Mouse (Mus musculus) kidney, adult 9 months (tissue): ENCODE data around the gene Nhsl2.
"Not testable (repeated sequence)": the region's sequence is repeated elsewhere in the genome, so short reads cannot be mapped to it uniquely, and the experiment has no call there.

Experiments used
- DNase-seq: peaks from one replicate; pipeline ENCODE4 v3.0.0; 2022

The Nhsl2 gene

DNA sequence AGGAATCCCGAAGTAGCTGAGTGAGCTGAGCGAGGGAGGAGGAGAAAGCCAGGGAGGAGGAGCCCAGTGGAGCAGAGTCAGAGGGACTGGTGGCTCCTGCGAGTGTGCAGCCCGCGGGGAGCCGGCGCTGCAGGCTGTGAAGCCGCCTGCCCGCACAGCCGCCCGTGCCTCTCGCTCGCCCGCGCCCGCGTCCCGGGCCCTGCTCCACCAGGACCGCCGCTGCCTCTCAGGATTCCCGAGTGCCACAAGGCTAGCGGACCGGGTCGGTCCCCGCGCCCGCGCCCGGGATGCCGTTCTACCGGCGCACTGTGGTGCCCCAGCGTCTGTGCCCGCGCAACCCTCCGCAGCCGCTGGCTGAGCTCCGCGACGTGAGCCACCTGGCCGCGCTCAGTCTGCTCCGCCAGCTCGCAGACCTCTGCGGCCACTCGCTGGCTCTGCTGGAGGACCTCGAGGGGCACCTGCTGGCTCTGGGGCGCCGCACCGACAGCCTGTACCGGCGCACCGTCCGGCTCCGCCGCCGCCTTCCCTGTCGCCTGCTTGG is at the start of gene Nhsl2:
Gene Nhsl2, plus strand, starts transcription at position 105 of the 541 bp plus-strand sequence.
- peak; percentile 62 for DNase-seq

DNA sequence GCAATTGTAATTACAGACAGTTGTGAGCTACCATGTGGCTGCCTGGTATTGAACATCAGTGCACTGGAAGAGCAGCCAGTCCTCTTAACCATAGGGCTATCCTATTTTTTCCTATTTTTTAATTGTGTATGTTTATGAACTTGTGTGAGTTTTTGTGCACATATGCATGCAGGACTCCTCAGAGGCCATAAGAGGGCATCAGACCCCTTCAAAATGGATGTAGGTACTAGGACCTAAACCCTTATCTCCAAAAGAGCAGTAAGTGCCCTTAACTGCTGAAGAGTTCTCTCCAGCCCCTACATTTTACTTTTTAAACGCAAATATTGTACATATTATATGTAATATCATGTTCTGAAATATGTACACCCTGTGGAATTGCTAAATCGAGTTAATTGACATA is 43.7 kb upstream of the Nhsl2 start:
- peak; percentile 46 for DNase-seq

DNA sequence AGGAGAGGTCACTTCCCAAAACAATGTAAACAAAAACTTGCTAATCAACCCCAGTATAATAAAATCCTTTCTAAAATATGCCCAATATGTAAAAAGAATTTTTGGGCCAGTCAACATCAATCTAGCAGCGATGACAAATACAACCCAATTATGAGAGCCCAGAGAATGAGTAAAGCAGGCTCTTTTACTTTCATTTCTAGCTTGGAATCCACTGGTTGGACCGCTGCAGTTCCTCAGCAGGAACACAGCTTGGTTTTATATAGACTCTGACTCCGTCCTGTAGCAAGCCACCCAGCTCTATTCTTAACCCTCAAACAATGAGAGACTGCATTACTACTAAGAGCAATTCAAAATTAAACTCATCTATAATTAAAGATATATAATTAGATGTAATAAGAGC is 37.4 kb upstream of the Nhsl2 start:
- DNase-seq, result no peak

DNA sequence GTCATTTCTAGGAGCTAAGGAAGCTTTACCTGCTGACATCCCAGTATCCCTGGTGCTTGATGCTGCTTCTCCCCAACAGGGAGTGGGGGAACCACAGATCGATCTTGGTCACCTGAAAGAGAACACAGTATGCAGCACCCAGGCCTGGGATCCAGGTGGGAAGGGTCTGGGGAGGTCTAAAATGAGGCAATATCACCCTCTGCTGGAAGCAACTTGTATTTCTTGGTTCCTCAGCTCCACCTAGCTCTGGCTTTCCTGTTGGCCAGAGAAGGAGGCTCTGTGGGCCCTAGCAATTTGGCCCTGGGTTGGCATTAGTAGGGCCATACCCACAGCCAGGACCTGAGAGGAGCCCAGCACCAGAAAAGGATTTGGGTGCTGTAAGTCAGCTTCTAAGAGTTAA is 30.0 kb upstream of the Nhsl2 start:
- peak; percentile 23 for DNase-seq

DNA sequence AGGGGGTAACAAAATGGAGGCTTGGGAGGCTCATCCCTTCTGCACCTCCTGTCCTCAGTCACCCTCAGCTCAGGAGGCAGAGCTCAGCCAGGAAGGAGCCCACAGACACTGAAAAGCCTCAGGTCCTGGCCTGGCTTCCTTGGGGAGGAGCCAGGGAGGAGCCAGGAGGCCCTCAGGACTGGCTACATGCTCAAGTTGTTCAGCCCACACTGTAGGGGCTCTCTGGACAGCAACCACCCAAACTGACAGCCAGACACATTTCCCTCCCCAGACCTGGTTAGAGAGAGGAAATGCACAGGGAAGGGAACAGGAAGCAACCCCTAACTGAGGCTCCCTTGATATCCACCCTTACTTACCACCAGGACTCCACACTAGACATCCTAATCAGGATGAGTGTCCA is 29.2 kb upstream of the Nhsl2 start:
- DNase-seq, result not testable (repeated sequence)

DNA sequence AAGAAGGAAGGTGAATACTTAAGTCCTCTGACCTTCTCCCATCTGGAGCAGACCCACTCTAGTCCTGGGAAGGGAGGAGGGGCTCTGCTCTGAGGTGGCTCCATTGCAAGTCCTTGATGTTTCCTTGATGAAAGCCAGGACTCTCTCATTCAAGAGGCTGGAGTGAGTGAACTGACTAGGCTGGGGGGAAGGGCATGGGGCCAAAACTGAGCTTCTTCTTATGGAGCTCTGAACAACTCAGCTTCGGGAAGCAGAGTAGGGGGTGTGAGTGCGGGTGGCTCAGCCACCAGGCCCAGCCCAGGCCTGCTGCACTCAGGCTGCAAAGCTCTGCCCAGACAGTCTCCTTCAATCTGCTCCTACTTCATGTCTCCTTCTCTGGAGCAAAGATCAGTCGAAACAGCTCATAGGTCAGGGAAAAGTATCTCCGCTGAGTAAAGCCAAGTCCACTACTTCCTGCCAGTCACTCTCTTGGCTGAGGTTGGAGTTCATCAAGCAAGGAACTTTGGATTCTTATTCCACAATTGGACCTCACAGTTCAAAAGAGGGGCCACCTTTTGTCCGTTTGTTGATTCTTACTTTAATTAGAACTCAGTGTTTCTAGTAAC is 1.9 kb upstream of the Nhsl2 start:
- DNase-seq, result peak; percentile 75

DNA sequence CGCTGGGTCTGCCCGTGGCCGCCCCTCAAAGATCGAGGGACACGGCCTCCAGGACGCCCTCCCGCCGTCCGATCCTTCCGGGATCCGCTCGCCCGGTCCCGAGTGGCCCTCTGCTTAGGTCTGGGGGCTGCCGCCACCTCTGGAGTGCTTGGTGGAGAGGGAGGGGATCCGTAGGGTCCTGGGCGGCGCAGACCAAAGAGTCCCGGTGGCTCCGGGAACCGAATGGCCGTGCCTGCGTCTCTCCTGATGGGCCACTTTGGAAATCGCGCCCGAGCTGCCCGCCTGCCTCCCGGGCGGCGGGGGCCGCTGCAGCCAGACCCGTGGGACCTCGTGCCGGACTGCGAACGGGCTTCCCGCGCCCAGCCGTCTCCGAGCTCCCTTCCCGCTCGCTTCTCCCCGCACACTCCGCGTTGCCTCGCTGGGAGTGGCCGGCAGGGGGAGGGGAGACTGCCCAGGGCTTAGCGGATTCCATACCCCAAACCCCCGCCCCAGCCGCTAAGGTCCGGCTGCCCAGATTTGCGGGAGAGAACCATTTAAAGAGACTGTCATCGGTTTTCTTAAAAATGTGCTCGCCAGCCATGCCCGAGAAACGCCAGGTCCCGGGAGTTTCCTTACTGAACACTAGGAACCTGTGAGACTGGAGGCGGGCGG is 841 bp downstream of the Nhsl2 start:
- DNase-seq, result no peak

DNA sequence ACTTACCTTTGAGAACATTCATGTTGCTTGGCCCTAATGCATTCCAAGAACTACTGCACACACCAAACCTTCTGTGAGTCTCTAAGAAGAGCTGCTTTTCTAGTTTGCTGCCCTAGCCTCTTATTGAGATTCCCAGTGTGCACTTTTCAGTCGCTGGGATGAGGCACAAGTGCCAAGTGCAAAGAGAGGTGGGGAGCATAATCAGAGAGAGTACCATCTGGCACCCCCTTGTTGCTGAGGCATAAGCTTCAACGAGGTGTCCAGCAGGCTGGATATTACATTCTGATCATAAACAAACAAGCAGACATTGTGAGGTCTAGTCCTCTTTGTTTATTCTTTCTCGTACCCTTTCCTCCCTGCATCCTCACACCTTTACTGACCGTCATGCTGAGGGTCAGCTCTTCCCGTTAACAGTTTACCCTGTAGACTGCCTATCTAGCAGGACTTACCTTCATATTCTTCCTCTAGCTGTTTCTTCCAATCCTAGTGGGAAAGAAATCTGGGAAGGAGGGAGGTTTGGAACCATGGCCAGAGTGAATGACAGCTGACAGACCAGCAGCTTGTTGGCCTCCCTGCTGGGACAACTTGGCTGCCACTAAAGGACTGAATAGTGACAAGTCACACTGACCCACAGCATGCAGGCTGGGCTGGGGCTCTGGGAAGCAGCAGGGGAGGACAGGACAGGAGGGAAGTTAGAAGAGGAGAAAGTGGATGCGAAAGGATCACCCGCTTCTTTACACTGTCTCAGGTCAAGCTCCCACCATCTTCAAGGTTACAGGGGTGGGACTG is 2.6 kb downstream of the Nhsl2 start:
- DNase-seq, result no peak

DNA sequence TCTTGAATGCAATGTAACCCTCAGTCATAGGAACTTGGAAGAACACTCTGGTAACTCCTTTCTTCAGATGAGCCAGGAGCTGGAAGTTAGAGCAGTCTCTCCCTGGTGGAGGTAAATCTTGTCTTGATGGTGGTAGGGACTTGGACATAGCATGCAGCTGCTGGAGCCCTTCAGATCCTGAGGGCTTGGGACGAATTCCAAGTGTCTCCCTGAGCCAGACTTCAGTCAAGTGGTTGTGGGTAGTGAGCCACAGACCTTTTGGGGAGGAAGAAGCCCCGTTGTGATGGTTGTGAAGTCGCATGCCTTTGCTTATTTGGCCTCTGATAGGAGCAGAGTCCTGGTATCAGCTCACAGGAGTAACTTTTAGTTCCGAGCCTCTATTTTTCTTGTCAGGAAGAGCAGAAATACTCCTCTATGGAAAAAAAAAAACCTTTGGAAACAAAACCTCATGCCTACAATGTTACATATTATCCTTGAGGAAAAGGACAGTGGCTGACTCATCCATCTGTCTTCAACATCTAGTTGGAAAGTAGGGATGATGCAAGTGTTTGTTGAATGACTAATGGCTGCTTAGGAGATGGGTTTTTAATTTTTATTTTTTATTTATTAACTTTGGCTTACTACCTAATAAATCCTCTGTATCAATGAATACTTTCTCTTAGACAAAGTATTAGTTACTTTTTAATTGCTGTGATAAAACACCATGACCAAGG is 14.6 kb downstream of the Nhsl2 start:
- no peak for DNase-seq

DNA sequence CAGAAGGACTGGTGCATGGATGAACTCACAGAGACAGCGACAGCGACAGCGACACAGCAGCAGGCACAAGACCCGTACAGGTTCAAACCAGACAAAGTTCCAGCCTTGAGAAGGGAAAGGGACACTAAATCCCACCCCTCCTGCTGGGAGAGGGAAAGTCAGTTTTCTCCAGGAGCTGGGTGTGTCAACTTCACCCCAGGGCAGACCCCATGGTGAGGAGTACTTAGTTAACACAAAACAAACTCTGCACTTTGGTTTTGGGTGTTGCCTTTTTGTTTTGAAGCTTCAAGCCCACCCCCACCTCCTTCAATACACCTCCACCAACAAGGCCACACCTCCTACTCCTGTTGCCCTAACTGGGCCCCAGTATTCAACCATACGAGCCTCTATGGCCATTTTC is 15.6 kb downstream of the Nhsl2 start:
- no peak for DNase-seq

DNA sequence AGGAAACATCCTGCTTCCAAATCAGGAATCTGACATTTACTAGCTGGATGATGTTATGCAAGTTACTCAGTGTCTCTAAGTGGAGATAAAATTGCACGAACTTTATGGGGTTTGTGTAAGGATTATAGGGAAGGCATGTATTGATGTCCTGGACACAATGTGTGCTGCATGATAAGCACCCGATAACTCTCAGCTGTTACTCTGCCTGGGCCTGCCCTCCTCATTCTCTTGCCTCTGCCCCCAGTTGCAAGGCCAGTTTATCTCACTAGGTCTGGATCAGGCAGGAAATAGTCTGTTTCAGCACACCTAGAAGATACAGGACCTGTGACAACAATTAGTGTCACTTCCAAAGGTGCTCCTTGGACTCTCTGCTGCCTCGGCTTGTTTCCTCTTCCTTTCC is 25.0 kb downstream of the Nhsl2 start:
- DNase-seq, result no peak

DNA sequence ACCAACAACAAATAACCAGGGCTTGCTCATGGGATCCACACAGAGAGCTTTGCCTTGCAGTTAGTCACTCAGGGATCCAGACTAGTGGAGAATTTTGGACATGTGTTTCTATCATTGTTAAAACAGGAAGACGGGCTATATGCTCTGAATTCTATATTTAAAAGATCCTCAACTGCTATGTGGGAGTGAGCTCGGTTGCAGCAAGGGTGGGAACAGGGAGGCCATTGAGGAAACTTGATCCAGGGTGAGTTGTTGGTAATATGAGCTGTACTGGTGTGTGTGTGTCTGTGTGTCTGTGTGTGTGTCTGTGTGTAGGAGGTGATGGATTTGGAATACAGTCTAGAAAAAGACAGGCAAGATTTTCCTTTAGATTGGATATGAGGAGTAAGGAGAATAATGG is 25.7 kb downstream of the Nhsl2 start:
- DNase-seq, result no peak

DNA sequence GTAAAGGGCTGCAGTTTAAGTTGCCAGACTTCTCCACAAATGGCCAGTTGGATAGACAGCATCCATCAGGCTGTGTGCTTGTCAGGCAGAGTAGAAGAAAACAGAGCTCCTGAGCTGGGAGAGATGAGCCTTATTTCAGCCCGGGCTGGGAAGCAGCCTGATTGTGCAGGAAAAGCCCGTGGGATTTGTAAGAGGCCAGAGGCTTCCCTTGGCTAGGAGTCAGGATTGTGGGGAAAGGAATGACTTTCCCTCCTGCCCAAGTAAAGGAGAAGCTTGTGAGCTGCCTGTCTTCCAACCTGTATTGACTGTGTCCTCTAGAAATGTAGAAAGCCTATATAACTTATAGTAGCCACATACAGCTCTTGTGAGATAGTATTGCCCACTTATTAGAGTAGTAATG is 27.0 kb downstream of the Nhsl2 start:
- no peak for DNase-seq

DNA sequence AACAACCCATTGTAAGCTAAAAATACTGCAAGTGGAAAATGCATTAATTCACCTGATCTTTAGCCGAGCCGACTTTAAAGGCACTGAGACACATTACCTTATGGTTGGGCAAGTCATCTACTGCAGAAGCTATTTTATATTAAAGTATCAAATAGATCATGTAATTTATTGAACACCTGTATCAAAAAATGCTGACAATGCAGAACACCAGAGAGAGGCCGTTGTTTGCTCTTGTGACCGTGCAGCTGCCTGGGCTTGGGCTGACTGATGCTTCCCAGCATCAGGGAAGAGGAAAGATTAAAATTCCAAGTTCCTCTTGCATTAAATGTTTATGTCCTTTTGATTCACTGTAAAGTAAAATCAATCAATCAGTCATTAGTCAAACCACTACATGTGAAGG is 28.7 kb downstream of the Nhsl2 start:
- no peak for DNase-seq

DNA sequence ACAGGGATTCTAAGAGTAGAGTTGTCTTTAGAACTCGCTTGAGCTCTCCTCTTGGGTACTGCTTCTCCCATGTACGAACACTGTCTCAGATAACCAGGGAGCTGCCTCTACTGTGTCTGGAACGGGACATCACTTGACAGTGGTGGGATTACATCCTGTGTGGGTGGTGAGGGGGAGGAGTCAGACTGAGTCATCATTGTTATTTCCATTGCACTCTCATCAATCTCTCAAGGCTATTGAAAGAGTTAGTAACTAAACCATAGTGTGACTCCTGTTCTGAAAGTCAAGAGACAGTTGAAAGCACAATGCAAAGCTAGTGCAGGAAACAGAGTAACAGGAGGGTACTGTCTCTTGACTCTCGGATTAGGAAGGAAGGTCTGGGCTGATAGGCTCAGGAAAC is 29.4 kb downstream of the Nhsl2 start:
- DNase-seq, result no peak

DNA sequence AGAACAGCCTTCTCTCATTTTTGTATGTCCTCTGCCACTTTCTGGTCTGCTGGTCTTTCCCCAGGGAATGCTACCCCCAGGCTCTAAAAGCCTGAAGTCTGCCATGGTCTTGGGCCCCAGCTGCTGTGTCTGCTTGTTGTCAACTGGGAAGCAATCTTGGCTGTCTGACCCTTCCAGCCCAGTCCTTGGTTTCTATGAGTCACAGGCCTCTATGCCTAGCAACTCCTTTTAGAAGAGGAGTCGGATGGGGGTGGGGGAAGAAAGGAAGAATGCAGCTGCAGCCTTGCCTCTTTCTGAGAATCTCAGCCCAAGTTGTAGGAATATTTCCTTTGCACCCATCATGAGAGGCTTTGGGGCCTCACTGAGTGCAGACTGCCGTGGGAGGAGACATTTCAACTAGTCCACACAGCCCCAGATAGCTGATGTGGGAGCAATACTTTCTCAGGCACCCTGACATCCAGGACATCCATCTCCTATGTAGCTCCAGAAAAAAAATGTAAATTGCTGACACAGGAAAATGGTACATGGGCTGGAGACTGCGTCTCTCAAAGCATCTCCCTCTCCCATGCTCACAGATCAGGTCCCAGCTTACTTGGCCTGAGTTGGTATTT is 33.1 kb downstream of the Nhsl2 start:
- DNase-seq, result no peak

DNA sequence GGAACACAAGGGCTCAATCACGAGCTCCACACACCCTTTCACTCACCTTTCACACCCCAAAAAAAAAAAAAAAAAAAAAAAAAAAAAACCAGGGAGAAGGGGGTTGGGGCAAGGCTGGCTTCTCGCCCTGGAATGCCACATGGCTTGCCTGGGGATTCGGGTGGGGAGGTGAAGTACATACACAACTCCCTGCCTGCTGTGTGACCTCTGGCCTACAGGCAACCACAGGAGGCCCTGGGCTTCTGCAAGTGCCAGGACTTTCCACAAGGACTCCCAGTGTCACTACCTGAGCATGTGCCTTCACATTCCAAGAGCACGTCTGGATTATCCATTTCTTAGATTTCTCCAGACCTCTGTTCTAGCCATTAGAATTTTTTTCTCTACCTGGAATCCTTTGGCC is 40.2 kb downstream of the Nhsl2 start:
- DNase-seq, result peak; percentile 59

DNA sequence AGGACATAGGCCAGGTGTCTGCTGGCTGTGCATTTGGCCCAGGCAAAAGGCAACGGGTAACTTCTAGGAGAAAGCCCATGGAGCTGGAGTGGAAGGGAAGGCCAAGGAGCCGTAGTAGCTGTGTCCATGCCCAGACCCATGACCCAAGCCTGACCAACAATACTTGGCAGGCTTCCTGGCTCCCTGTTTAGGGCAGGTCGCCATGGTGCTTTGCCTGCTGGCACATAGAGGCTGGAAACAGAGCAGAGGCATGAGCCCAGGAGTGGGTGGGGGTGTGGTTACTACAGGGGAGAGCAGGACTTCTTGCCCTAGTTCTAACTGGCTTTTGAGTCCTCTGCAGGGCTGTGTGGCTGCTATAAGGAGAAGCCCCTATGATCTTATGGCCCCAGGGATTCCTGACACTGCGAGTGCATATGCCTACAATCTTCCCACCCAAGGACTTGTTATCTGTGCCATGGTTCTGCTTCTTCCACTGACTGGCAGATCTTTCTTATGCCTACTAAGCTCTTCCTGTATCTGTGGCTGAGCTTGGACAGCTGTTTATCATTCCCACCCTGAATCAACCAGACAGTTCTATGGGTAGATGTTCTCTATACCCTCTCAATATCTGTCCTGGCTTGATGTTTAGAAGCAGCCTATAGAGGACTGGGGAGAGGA is 40.8 kb downstream of the Nhsl2 start:
- peak; percentile 83 for DNase-seq

DNA sequence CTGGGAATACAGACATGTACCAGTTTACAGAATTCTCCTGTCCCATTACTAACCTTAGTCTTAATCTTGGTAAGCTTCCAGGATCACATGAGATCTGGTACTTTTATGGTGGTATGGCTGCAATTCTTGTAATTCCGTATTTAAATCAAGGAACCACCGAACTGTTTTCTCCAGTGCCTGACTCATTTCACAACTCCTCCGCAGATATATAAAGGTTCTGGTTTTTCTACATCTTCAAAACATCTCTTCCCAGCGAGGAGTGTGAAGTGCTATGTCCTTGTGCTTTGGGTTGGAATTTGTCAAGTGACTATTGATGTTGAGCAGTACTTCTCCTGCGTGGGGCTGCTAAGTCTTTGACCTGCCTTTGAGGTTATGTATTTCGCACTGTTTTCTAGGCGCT is 44.6 kb downstream of the Nhsl2 start:
- no peak for DNase-seq

DNA sequence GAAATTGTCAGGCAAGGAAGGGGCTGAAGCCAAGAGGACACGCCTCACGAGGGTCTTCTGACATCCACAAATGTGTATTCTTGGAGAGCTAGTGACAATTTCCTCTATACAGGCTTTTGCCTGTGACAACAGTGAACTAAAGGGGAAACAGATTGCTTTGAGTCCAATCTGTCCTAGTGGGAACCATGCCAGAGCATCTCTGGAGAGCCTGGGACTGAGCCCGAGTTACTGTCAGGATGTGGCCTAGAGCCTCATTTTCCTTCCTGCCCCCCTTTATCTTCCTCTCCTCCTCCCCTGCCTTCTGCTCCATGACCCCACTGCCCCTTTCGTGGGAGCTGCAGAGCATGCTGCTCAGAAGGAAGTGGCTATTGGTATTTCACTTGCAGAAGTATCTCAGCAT is 49.2 kb downstream of the Nhsl2 start:
- peak; percentile 6 for DNase-seq

DNA sequence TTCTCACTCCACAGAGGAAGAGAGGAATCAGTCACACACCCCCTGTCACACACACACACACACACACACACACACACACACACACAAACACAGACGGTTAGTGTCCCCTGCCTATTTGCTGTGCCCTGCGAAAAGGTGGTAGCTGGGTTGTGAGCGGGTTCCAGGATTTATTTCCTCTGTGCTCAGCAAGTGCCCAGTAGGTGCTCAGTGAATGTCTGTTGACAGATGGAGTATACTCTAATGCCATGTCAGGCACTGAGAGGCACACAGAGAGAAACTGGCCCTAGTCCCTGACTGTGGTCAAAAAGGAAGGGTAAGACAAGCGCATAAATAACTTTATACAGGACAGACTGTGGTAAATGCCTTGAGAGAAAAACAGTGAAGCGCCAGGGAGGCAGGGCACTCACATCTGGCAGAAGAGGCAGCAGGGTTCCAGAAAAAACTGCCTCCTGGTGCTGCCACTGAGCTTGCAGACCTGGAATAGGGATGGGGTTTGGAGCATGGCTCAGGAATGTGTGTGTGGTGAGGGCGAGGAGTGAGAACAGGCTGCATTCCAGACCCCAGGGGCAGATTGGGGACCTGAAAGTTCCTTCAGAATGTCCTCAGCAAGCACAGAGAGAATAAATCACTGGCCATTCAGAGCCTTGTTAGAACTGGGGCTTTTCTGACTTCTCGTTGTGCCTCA is 52.8 kb downstream of the Nhsl2 start:
- peak; percentile 13 for DNase-seq

DNA sequence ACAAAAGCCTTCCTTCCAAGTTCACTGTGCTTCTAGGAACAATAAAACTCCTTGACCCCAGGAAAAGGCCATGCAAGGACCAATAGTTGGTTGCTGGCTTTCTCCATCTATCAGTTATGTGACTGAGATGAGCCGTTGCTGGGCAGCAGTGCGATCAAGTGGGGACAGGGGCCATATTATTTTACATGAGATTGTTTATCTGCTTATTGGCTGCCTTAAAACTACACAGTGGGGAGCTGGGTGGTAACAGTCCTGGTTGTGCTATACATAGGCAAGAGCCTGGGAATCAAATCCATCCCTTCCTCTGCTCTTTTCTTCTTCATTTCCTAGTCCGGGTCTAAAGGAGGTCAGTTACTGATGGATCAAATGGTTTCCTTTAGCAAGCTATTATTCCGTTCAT is 53.4 kb downstream of the Nhsl2 start:
- DNase-seq, result no peak
